Mouse (Mus musculus): ENCODE data around the gene Rbbp5.

The Rbbp5 gene

GRCm38 (mm10) chr1:132537736-132538135, 60.6 kb downstream of the Rbbp5 start:
- in situ Hi-C loops (cut with MboI; ENCODE audit: low sequenced_read_pairs) = no loop called here

- in situ Hi-C loops (cut with MboI; ENCODE audit: low sequenced_read_pairs) = no loop called here
These were observed 63.5 kb downstream of the Rbbp5 start for GRCm38 (mm10) chr1:132540701-132541100.

GRCm38 (mm10) chr1:132541171-132541823, 64.1 kb downstream of the Rbbp5 start:
- in situ Hi-C loops (cut with MboI; ENCODE audit: low sequenced_read_pairs) = no loop called here

- in situ Hi-C loops (cut with MboI; ENCODE audit: low sequenced_read_pairs) = no loop called here
These were observed 64.8 kb downstream of the Rbbp5 start for GRCm38 (mm10) chr1:132541824-132542599.

GRCm38 (mm10) chr1:132542762-132543306, 65.7 kb downstream of the Rbbp5 start, which contains the start of gene Cntn2:
Gene Cntn2, minus strand, starts transcription at chr1:132543256.
- in situ Hi-C loops (cut with MboI; ENCODE audit: low sequenced_read_pairs) = no loop called here

- in situ Hi-C loops (cut with MboI; ENCODE audit: low sequenced_read_pairs) = no loop called here
These were observed 66.6 kb downstream of the Rbbp5 start for GRCm38 (mm10) chr1:132543789-132544188.

Data from CH12F3 (cell line).